Mouse (Mus musculus): Measurements from ENCODE around the gene Gm13279.
A peak's percentile ranks its signal among the peaks of the same experiment; 100 is the strongest.
"Not testable (repeated sequence)": the region's sequence is repeated elsewhere in the genome, so short reads cannot be mapped to it uniquely, and the experiment has no call there.

GRCm38 (mm10) chr4:88788402-88788801 is 8.8 kb upstream of the Gm13279 start, which contains the start of gene Gm13277:
- peak; percentile 53 for TF ChIP-seq CTCF (IDR thresholded peaks at IDR 0.05; ENCODE audit: low read depth, low read length)
- not testable (repeated sequence) for TF ChIP-seq POLR2A (IDR thresholded peaks at IDR 0.05; ENCODE audit: extremely low read depth, insufficient read depth, low read length)
